Mouse (Mus musculus): ENCODE results near the gene Eps8l3.

Gene Eps8l3

GRCm38 (mm10) chr3:107877005-107877404 lies at the start of gene Eps8l3:
TSS of gene Eps8l3 (plus strand) at chr3:107877229.
- DNase-seq (ENCODE audit: low read depth, low spot score): no peak

GRCm38 (mm10) chr3:107827873-107828405 lies 49.1 kb upstream of the Eps8l3 start:
- no peak for DNase-seq (ENCODE audit: low read depth, low spot score)

GRCm38 (mm10) chr3:107828518-107828917 lies 48.5 kb upstream of the Eps8l3 start:
- peak; percentile 65 for DNase-seq (ENCODE audit: low read depth, low spot score)

- no peak for DNase-seq (ENCODE audit: low read depth, low spot score)
Measured at GRCm38 (mm10) chr3:107828997-107829396, 48.0 kb upstream of the Eps8l3 start.

DNA sequence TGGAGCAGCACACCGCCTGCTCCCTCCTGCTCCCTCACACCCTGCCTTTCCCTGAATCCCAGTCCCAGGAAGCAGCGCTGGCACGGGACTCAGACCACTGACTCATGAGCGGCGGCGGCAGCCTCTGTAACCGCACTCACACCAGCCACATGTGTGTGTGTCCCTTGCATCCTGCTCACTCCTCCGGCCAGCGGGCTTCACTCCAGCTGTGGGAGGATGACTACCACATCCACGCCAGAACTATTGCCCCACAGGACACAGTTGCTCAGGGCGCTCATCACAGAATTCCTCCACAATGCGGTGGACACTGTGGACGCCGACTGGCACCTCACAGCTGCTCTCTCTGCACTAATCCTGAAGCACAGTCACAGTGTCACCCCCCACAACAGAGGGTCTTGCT lies 47.4 kb upstream of the Eps8l3 start:
- DNase-seq (ENCODE audit: low read depth, low spot score): peak; percentile 35

DNA sequence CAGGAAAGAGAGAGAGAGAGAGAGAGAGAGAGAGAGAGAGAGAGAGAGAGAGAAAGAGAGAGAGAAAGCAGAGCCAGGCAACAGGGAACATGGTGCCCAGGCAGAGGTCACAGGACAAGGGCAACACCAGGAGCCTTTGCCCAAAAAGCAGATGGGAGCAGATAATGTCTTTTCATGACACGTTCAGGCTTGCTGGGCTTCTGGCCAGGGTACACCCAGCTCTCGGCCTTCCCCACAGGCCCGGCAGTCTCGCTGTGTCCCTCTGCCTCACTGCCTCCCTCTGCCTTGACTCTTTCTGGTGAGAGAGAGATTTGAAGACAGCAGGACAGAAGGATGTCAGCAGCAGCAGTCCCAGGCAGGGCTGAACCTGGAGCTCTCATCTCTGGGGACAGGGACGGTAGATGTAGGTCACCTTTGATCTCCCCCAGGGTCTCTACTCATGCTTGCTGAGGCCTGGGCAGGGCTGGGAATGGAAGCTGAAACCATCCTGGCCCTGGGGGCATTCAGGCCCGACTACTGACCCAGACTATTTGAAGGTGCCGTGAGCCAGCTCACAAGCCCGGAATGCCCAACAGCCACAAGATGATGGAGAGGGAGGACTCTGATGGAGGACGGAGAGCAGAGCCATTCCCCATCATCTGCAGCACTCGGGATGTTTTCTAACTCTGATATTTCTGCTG lies 45.0 kb upstream of the Eps8l3 start:
- DNase-seq (ENCODE audit: low read depth, low spot score): no peak

GRCm38 (mm10) chr3:107832645-107833044 lies 44.4 kb upstream of the Eps8l3 start:
- DNase-seq (ENCODE audit: low read depth, low spot score): no peak

DNA sequence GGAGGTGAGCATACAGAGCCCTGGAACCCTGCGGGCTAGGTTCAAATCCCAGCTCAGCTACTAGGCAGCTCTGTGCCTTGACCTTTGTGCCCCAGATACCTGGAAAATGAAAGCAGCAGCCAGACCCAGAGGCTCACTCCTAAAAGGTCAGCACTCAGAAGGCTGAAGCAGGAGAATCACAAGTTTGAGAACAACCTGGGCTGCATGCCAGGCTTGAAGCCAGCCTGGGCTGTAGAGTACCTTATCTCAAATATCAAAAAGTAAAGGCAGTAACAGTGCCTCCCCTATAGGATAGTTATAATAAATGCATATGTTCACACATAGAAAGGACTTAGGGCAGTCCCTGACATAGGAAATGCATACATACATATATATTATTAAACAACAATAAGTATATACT lies 43.7 kb upstream of the Eps8l3 start:
- peak; percentile 27 for DNase-seq (ENCODE audit: low read depth, low spot score)

DNA sequence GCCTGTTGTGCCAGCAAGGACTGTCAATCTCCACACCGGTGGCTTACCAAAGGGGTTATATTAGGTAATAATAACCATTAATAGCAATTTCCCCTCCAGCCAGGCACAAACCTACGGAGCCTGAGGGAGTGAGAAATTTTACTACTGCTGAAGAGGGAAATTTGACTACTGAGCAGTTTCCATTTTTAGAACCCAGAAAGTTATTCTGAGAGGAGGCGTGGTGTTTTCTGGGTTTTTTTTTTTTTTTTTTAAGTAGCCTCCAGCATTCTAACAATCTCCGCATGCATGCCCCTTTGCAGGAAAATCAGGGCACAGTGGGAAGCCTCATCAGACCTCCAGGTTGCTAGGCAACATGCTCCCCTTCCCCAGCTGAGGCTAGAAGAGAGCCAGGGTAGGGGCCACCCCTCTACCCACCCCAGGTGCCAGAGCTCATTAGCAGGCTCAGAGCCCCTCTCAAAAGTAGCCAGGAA lies 43.1 kb upstream of the Eps8l3 start:
- DNase-seq (ENCODE audit: low read depth, low spot score): no peak

- no peak for DNase-seq (ENCODE audit: low read depth, low spot score)
Measured at GRCm38 (mm10) chr3:107835301-107835700, 41.7 kb upstream of the Eps8l3 start.

DNA sequence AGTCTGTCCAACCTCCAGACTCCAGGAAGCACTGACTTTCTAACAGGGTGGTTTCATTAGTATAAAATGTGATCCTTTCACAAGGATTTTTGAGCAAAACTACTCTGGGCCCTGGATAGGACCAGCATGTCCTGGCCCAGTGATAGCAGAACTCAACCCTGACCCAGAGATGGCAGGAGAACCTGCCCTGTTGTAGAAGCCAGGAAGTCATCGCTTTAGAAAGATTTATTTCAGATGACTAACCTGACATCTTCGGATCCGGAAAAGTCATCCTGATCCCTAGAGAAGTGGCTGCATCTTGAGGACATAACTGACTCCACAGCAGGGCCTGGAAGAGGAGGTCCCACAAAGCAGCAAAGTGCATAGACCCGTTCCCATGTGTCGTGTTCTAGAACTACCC lies 37.2 kb upstream of the Eps8l3 start:
- DNase-seq (ENCODE audit: low read depth, low spot score): no peak

- DNase-seq (ENCODE audit: low read depth, low spot score): no peak
Measured at GRCm38 (mm10) chr3:107840855-107841254, 36.2 kb upstream of the Eps8l3 start.

- DNase-seq (ENCODE audit: low read depth, low spot score): no peak
Measured at GRCm38 (mm10) chr3:107841370-107841769, 35.7 kb upstream of the Eps8l3 start.

DNA sequence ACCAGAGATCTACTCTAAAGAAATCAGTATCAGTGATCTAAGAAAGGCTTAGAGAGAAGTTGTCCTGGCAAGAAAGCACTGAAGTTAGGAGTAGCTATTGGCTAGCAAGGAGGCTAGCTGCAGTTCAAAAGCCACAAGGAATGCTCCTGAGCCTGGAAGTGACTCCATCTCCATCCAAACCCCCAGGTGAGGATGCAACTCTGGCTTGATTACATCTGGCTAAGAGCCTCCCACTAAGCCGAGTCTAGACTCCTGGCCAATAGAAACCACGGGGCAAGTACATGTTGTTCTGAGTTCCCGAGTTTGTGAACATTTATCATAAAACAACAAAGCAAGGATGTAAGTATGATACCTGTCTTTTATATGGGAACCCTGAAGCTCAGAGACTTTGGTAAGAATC lies 33.6 kb upstream of the Eps8l3 start:
- no peak for DNase-seq (ENCODE audit: low read depth, low spot score)

- DNase-seq (ENCODE audit: low read depth, low spot score): no peak
Measured at GRCm38 (mm10) chr3:107844001-107844400, 33.0 kb upstream of the Eps8l3 start.

- DNase-seq (ENCODE audit: low read depth, low spot score): no peak
Measured at GRCm38 (mm10) chr3:107844499-107844898, 32.5 kb upstream of the Eps8l3 start.

GRCm38 (mm10) chr3:107846175-107846574 lies 30.9 kb upstream of the Eps8l3 start:
- no peak for DNase-seq (ENCODE audit: low read depth, low spot score)

DNA sequence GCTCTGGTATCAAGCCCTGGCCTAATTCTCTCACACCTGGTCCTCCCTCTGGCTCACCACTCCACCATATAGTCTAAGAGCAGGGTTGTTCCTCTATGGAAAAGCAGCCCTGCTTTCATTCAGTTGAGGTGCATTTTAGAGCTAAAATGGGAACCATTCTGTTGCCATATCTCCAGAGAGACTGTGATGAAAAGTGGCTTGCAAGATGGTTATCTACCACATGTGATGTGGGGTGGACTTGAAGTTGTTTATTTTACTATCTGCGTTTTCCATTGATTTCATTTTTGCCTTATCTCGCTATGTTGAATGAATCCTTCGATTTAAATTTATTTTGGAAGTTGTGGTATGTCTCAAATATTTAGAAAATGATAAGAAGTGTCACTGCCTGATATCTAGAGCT lies 30.2 kb upstream of the Eps8l3 start:
- DNase-seq (ENCODE audit: low read depth, low spot score): no peak

GRCm38 (mm10) chr3:107848126-107848525 lies 28.9 kb upstream of the Eps8l3 start:
- no peak for DNase-seq (ENCODE audit: low read depth, low spot score)

- no peak for DNase-seq (ENCODE audit: low read depth, low spot score)
Measured at GRCm38 (mm10) chr3:107849000-107849692, 27.9 kb upstream of the Eps8l3 start.

DNA sequence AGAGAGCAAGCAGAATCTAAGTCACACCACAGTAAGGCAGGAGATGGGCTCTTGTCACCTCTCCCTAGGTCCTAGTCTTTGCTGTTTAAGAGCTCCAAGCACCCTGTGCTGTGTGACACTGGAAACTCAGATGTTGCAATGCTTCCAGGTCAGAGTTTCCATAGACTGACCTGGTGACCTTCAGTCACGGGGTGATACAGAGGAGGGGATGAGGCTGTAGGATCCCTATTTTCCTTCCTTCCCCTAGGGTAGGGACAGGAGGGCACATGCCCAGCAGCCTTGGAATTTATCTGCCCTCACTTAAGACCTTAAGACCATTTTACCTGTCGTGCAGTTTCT lies 27.4 kb upstream of the Eps8l3 start:
- no peak for DNase-seq (ENCODE audit: low read depth, low spot score)

- DNase-seq (ENCODE audit: low read depth, low spot score): peak; percentile 68
Measured at GRCm38 (mm10) chr3:107850418-107851031, 26.5 kb upstream of the Eps8l3 start.

DNA sequence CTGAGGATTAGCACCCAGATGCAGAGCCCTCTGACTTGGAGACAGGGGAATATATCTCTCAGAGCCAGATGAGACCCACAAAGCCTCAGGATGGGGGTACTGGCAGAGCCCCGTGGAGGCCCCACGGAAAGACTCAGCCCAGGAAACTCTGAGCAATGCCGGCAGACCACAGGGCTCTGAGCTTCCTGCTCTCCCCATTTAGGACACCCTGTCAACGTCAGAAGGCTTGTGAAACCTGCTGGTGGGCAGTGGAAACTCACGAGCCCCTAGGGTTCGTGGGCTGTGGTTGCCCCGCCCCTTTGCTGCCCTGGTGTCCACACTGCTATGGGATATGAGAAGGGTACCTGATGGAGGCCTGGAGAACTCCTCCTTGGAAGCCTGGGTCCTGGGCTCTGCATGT lies 24.2 kb upstream of the Eps8l3 start:
- DNase-seq (ENCODE audit: low read depth, low spot score): no peak

Data from ZHBTc4 (cell line).